Mouse (Mus musculus): Measurements from ENCODE around the gene Zscan12. TPM values are rescaled to one million over a fixed set of nuclear protein-coding genes. Genes with fewer than 3 reads are reported as not detected.

Gene Zscan12
- polyA plus RNA-seq (2015; fragmentation: Illumina TruSeq; extraction: RNeasy Lipid Tissue Mini Kit (QIAGEN cat#74804); ENCODE audit: low read depth, low replicate concordance): 6.4 TPM

DNA sequence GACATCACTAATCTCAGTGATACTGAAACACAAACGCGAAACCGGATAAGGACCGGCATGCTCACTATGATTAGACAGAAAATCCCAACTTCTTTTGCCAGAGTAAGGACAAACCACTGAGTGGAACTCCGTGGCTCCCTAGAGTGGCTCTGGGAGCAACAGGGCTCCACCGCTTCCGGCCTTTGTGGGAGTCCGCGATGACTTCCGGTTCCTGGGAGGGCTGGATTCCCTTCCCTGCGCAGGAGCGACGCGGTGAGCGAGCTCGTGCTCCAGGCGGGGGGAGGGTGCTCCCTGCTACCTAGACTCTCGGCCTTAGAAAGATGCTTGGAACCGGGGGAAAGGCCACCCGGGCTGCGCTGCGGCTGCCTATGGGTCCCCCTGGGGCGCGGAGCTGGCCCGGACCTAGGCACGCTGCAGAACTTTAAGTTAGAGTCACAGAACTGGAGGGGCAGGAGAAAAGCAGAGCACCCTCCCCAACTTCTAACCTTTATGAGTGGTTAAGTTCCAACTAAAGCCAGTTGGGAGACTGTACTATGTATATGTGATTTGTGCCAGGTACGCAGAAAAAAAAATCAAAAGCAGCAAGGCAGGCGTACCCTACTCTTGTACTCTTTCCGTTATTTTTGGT, at the start of gene Zscan12:
Gene Zscan12 (plus strand): TSS at position 200 of the 628 bp plus-strand sequence.

DNA sequence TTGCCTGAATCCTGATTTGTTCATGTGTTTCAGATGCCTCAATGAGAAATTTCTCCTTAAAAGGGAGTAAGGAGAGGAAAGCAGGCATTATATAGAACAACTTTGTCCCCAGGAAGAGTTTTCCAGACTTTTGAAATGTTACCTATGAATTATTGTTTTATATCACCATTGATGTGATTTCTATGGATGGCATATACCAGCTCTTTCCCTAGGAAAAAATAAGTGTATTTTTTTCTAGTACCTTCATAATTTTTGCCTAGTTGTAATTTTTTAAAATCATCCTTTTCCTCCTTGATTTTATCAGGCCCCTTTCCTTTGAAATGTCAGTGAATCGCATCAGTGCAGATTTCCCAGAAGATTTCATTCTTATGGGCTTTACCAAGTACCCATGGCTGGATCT, 16.0 kb upstream of the Zscan12 start, which contains the start of gene Olfr1367:
Gene Olfr1367 (plus strand): TSS at position 301 of the 400 bp plus-strand sequence.

GRCm38 (mm10) chr13:21402287-21402846, 39.7 kb downstream of the Zscan12 start, which contains the start of gene Zkscan3:
Gene Zkscan3, minus strand, starts transcription at chr13:21402755.

Other genes with a start within 250 kb of the Zscan12 start
- not detected for gene Olfr263, start 233.2 kb upstream of the Zscan12 start, polyA plus RNA-seq (2015; fragmentation: Illumina TruSeq; extraction: RNeasy Lipid Tissue Mini Kit (QIAGEN cat#74804); ENCODE audit: low read depth, low replicate concordance)
- not detected for gene Olfr1368, start 217.0 kb upstream of the Zscan12 start, polyA plus RNA-seq (2015; fragmentation: Illumina TruSeq; extraction: RNeasy Lipid Tissue Mini Kit (QIAGEN cat#74804); ENCODE audit: low read depth, low replicate concordance)
- 39.0 TPM for gene Trim27, start 183.4 kb upstream of the Zscan12 start, polyA plus RNA-seq (2015; fragmentation: Illumina TruSeq; extraction: RNeasy Lipid Tissue Mini Kit (QIAGEN cat#74804); ENCODE audit: low read depth, low replicate concordance)
- gene Gpx5, start 70.1 kb upstream of the Zscan12 start, polyA plus RNA-seq (2015; fragmentation: Illumina TruSeq; extraction: RNeasy Lipid Tissue Mini Kit (QIAGEN cat#74804); ENCODE audit: low read depth, low replicate concordance): not detected
- gene Gpx6, start 50.7 kb upstream of the Zscan12 start, polyA plus RNA-seq (2015; fragmentation: Illumina TruSeq; extraction: RNeasy Lipid Tissue Mini Kit (QIAGEN cat#74804); ENCODE audit: low read depth, low replicate concordance): 1.0 TPM
- gene Olfr1367, start 15.9 kb upstream of the Zscan12 start, polyA plus RNA-seq (2015; fragmentation: Illumina TruSeq; extraction: RNeasy Lipid Tissue Mini Kit (QIAGEN cat#74804); ENCODE audit: low read depth, low replicate concordance): not detected
- gene Zkscan3, start 39.9 kb downstream of the Zscan12 start, polyA plus RNA-seq (2015; fragmentation: Illumina TruSeq; extraction: RNeasy Lipid Tissue Mini Kit (QIAGEN cat#74804); ENCODE audit: low read depth, low replicate concordance): 31.8 TPM
- 2.6 TPM for gene Pgbd1, start 78.2 kb downstream of the Zscan12 start, polyA plus RNA-seq (2015; fragmentation: Illumina TruSeq; extraction: RNeasy Lipid Tissue Mini Kit (QIAGEN cat#74804); ENCODE audit: low read depth, low replicate concordance)
- 68.2 TPM for gene Zscan26, start 90.9 kb downstream of the Zscan12 start, polyA plus RNA-seq (2015; fragmentation: Illumina TruSeq; extraction: RNeasy Lipid Tissue Mini Kit (QIAGEN cat#74804); ENCODE audit: low read depth, low replicate concordance)
- gene Nkapl, start 105.7 kb downstream of the Zscan12 start, polyA plus RNA-seq (2015; fragmentation: Illumina TruSeq; extraction: RNeasy Lipid Tissue Mini Kit (QIAGEN cat#74804); ENCODE audit: low read depth, low replicate concordance): 0.62 TPM
- 4.5 TPM for gene Zkscan4, start 116.1 kb downstream of the Zscan12 start, polyA plus RNA-seq (2015; fragmentation: Illumina TruSeq; extraction: RNeasy Lipid Tissue Mini Kit (QIAGEN cat#74804); ENCODE audit: low read depth, low replicate concordance)
- not detected for gene Gm10065, start 116.6 kb downstream of the Zscan12 start, polyA plus RNA-seq (2015; fragmentation: Illumina TruSeq; extraction: RNeasy Lipid Tissue Mini Kit (QIAGEN cat#74804); ENCODE audit: low read depth, low replicate concordance)
- gene AK157302, start 132.4 kb downstream of the Zscan12 start, polyA plus RNA-seq (2015; fragmentation: Illumina TruSeq; extraction: RNeasy Lipid Tissue Mini Kit (QIAGEN cat#74804); ENCODE audit: low read depth, low replicate concordance): 2.2 TPM
- gene Gm11273, start 138.6 kb downstream of the Zscan12 start, polyA plus RNA-seq (2015; fragmentation: Illumina TruSeq; extraction: RNeasy Lipid Tissue Mini Kit (QIAGEN cat#74804); ENCODE audit: low read depth, low replicate concordance): 15.6 TPM
- gene Zkscan8, start 168.3 kb downstream of the Zscan12 start, polyA plus RNA-seq (2015; fragmentation: Illumina TruSeq; extraction: RNeasy Lipid Tissue Mini Kit (QIAGEN cat#74804); ENCODE audit: low read depth, low replicate concordance): 8.6 TPM
- not detected for gene Olfr1366, start 180.0 kb downstream of the Zscan12 start, polyA plus RNA-seq (2015; fragmentation: Illumina TruSeq; extraction: RNeasy Lipid Tissue Mini Kit (QIAGEN cat#74804); ENCODE audit: low read depth, low replicate concordance)
- gene Olfr1535, start 197.1 kb downstream of the Zscan12 start, polyA plus RNA-seq (2015; fragmentation: Illumina TruSeq; extraction: RNeasy Lipid Tissue Mini Kit (QIAGEN cat#74804); ENCODE audit: low read depth, low replicate concordance): not detected
- not detected for gene Olfr1364, start 218.9 kb downstream of the Zscan12 start, polyA plus RNA-seq (2015; fragmentation: Illumina TruSeq; extraction: RNeasy Lipid Tissue Mini Kit (QIAGEN cat#74804); ENCODE audit: low read depth, low replicate concordance)